Mouse (Mus musculus): ENCODE data around the gene Fam104a.

- no peak for TF ChIP-seq EP300 (IDR thresholded peaks at IDR 0.05; ENCODE audit: insufficient read depth, low read depth, low read length)
- no peak for TF ChIP-seq CTCF (IDR thresholded peaks at IDR 0.05; ENCODE audit: low read depth, low read length)
- no peak for TF ChIP-seq POLR2A (IDR thresholded peaks at IDR 0.05; ENCODE audit: insufficient read depth, low read length)
Observed at GRCm38 (mm10) chr11:113654105-113654504, 29.9 kb downstream of the Fam104a start.
